Mouse (Mus musculus) MEL (cell line): ENCODE data around the gene Wdr3. TPM values are rescaled to one million over a fixed set of nuclear protein-coding genes. Genes with fewer than 3 reads are reported as not detected.

Experiments
- DNase-seq: peaks from one replicate; pipeline ENCODE4 v3.0.0; 2011; ENCODE audit warnings: low read depth, low spot score
- H3K27ac ChIP-seq: 2 replicates; pipeline ENCODE4 v1.5.1; 2012; ENCODE audit warnings: low read depth, mild to moderate bottlenecking, control low read depth, low read length, moderate library complexity; ENCODE audit not compliant: control insufficient read depth
- H3K27me3 ChIP-seq, 2 experiments: fragments of 150-350 bp in 1 of 2; sonication (generic) in 1 of 2; 2 replicates each; pipeline ENCODE4 v1.6.1; 2012; ENCODE audit warnings: low read length in 2 of 2, mild to moderate bottlenecking in 2 of 2, improper control_type of control experiment in 1 of 2, moderate library complexity in 1 of 2; ENCODE audit not compliant: insufficient read depth in 2 of 2, control insufficient read depth in 1 of 2
- H3K36me3 ChIP-seq, 2 experiments: 2 replicates each; pipeline ENCODE4 v1.6.1; 2012 to 2014; ENCODE audit warnings: low read length in 2 of 2, improper control_type of control experiment in 1 of 2, inconsistent platforms in 1 of 2, mild to moderate bottlenecking in 1 of 2; ENCODE audit not compliant: insufficient read depth in 2 of 2, control insufficient read depth in 1 of 2
- H3K4me1 ChIP-seq, 2 experiments: fragments of 150-350 bp in 1 of 2; sonication (generic) in 1 of 2; 2 replicates each; pipeline ENCODE4 v1.6.1; 2012; ENCODE audit warnings: low read length in 2 of 2, improper control_type of control experiment in 1 of 2, mild to moderate bottlenecking in 1 of 2; ENCODE audit not compliant: insufficient read depth in 2 of 2, control insufficient read depth in 1 of 2
- H3K4me3 ChIP-seq, 2 experiments: fragments of 150-350 bp in 1 of 2; sonication (generic) in 1 of 2; 2 replicates each; pipeline ENCODE4 v1.5.1; 2012; ENCODE audit warnings: low read depth in 2 of 2, low read length in 2 of 2, mild to moderate bottlenecking in 2 of 2, moderate library complexity in 2 of 2, control low read depth in 1 of 2, improper control_type of control experiment in 1 of 2; ENCODE audit not compliant: control insufficient read depth in 1 of 2, insufficient read depth in 1 of 2
- H3K79me2 ChIP-seq: 2 replicates; pipeline ENCODE4 v1.6.1; 2012; ENCODE audit warnings: mild to moderate bottlenecking, low read length, moderate library complexity; ENCODE audit not compliant: control insufficient read depth, poor library complexity, insufficient read depth
- H3K9ac ChIP-seq: 2 replicates; pipeline ENCODE4 v1.6.1; 2012; ENCODE audit warnings: low read depth, mild to moderate bottlenecking, control low read depth, low read length, moderate library complexity; ENCODE audit not compliant: control insufficient read depth, poor library complexity, severe bottlenecking
- H3K9me3 ChIP-seq: fragments of 150-350 bp; sonication (generic); replicated peaks from 2 replicates; pipeline ENCODE4 v1.6.1; 2012; ENCODE audit warnings: mild to moderate bottlenecking, low read length, improper control_type of control experiment, moderate library complexity; ENCODE audit not compliant: insufficient read depth
- BHLHE40 ChIP-seq: IDR thresholded peaks from 2 replicates; pipeline ENCODE4 v1.6.1; 2012; ENCODE audit warnings: low read depth, mild to moderate bottlenecking, inconsistent platforms, low read length, improper control_type of control experiment, borderline replicate concordance
- CHD2 ChIP-seq: IDR thresholded peaks from 2 replicates; pipeline ENCODE4 v1.6.1; 2011; ENCODE audit warnings: low read length, improper control_type of control experiment
- E2F4 ChIP-seq: IDR thresholded peaks from 2 replicates; pipeline ENCODE4 v1.6.1; 2011; ENCODE audit warnings: low read depth, low read length, improper control_type of control experiment, borderline replicate concordance
- ELF1 ChIP-seq: IDR thresholded peaks from 2 replicates; pipeline ENCODE4 v1.6.1; 2014; ENCODE audit warnings: low read depth, mild to moderate bottlenecking, inconsistent platforms, low read length, improper control_type of control experiment, moderate library complexity
- EP300 ChIP-seq, 2 experiments: IDR thresholded peaks; 2 replicates each; pipeline ENCODE4 v1.6.1; 2011; ENCODE audit warnings: improper control_type of control experiment in 2 of 2, low read length in 2 of 2, low read depth in 1 of 2, mild to moderate bottlenecking in 1 of 2
- GABPA ChIP-seq: IDR thresholded peaks from 2 replicates; pipeline ENCODE4 v1.6.1; 2012; ENCODE audit warnings: low read depth, mild to moderate bottlenecking, inconsistent platforms, low read length, improper control_type of control experiment, moderate library complexity
- HCFC1 ChIP-seq: IDR thresholded peaks from 2 replicates; pipeline ENCODE4 v1.6.1; 2012; ENCODE audit warnings: low read depth, mild to moderate bottlenecking, inconsistent platforms, low read length, improper control_type of control experiment, moderate library complexity
- JUND ChIP-seq: IDR thresholded peaks from 2 replicates; pipeline ENCODE4 v1.6.1; 2011; ENCODE audit warnings: low read depth, mild to moderate bottlenecking, improper control_type of control experiment, low read length
- KAT2A ChIP-seq: conservative IDR thresholded peaks from 2 replicates; pipeline ENCODE4 v1.6.1; 2012; ENCODE audit warnings: low read depth, low read length, improper control_type of control experiment, inconsistent platforms
- MAFK ChIP-seq: IDR thresholded peaks from 2 replicates; pipeline ENCODE4 v1.6.1; 2011; ENCODE audit warnings: low read depth, mild to moderate bottlenecking, low read length, improper control_type of control experiment, borderline replicate concordance
- MAX ChIP-seq: IDR thresholded peaks from 2 replicates; pipeline ENCODE4 v1.6.1; 2011; ENCODE audit warnings: low read length, improper control_type of control experiment
- MAZ ChIP-seq: IDR thresholded peaks from 2 replicates; pipeline ENCODE4 v1.6.1; 2012; ENCODE audit warnings: low read depth, mild to moderate bottlenecking, inconsistent platforms, low read length, improper control_type of control experiment
- MXI1 ChIP-seq: IDR thresholded peaks from 2 replicates; pipeline ENCODE4 v1.6.1; 2011; ENCODE audit warnings: mild to moderate bottlenecking, low read depth, low read length, improper control_type of control experiment
- MYB ChIP-seq: IDR thresholded peaks from 2 replicates; pipeline ENCODE4 v1.6.1; 2011; ENCODE audit warnings: mild to moderate bottlenecking, low read depth, low read length, improper control_type of control experiment
- MYC ChIP-seq: IDR thresholded peaks from 2 replicates; pipeline ENCODE4 v1.6.1; 2011; ENCODE audit warnings: low read depth, mild to moderate bottlenecking, low read length, improper control_type of control experiment, moderate library complexity
- NELFE ChIP-seq: IDR thresholded peaks from 2 replicates; pipeline ENCODE4 v1.6.1; 2011; ENCODE audit warnings: low read depth, low read length, improper control_type of control experiment
- NRF1 ChIP-seq: IDR thresholded peaks from 2 replicates; pipeline ENCODE4 v1.6.1; 2014; ENCODE audit warnings: low read depth, mild to moderate bottlenecking, inconsistent platforms, low read length, improper control_type of control experiment, moderate library complexity; ENCODE audit not compliant: poor library complexity, insufficient read depth, severe bottlenecking
- POLR2A ChIP-seq, 2 experiments: IDR thresholded peaks; 2 replicates each; pipeline ENCODE4 v1.6.1; 2011 to 2012; ENCODE audit warnings: low read length in 2 of 2, mild to moderate bottlenecking in 2 of 2, control low read depth in 1 of 2, improper control_type of control experiment in 1 of 2, low read depth in 1 of 2, moderate library complexity in 1 of 2; ENCODE audit not compliant: control insufficient read depth in 1 of 2, insufficient read depth in 1 of 2, poor library complexity in 1 of 2
- POLR2AphosphoS5 ChIP-seq: IDR thresholded peaks from 2 replicates; pipeline ENCODE4 v1.6.1; 2012; ENCODE audit warnings: low read depth, borderline replicate concordance, mild to moderate bottlenecking, inconsistent platforms, low read length, moderate library complexity, mixed read lengths
- TAL1 ChIP-seq: IDR thresholded peaks from 2 replicates; pipeline ENCODE4 v1.6.1; 2012; ENCODE audit warnings: mild to moderate bottlenecking, inconsistent platforms, low read length, moderate library complexity, mixed read lengths
- TBP ChIP-seq: IDR thresholded peaks from 2 replicates; pipeline ENCODE4 v1.8.0; 2011; ENCODE audit warnings: low read depth, low read length, improper control_type of control experiment
- UBTF ChIP-seq: IDR thresholded peaks from 2 replicates; pipeline ENCODE4 v1.6.1; 2012; ENCODE audit warnings: low read depth, mild to moderate bottlenecking, inconsistent platforms, low read length, improper control_type of control experiment, moderate library complexity, borderline replicate concordance; ENCODE audit not compliant: insufficient read depth
- USF1 ChIP-seq: IDR thresholded peaks from 2 replicates; pipeline ENCODE4 v1.6.1; 2014; ENCODE audit warnings: low read depth, mild to moderate bottlenecking, inconsistent platforms, low read length, improper control_type of control experiment, moderate library complexity
- ZNF384 ChIP-seq: IDR thresholded peaks from 2 replicates; pipeline ENCODE4 v1.6.1; 2012; ENCODE audit warnings: low read depth, mild to moderate bottlenecking, inconsistent platforms, low read length, improper control_type of control experiment
- polyA plus RNA-seq, 2 experiments: library from polyadenylated mRNA; stranded (reverse) in 1 of 2; unstranded in 1 of 2; fragments of >175 nt in 1 of 2; fragments of >200 nt in 1 of 2; gene quantifications; 2 replicates each; pipeline versions ENCODE4 v1.2.1 to v1.2.4; 2012; ENCODE audit warnings: low replicate concordance in 2 of 2, low read depth in 1 of 2; ENCODE audit not compliant: insufficient read length in 2 of 2, insufficient read depth in 1 of 2, missing spikeins in 1 of 2
- total RNA-seq: library from RNA; depleted of rRNA; stranded (reverse); fragments of 300-350 nt; gene quantifications from 2 replicates; pipeline ENCODE4 v1.2.3, GENCODE M21; 2012

Gene Wdr3
- total and polyA plus RNA-seq, 3 experiments, result 76.5 to 160 (median 123) TPM

- no peak for TF ChIP-seq GABPA
Observed at GRCm38 (mm10) chr3:100118681-100119080, 43.5 kb downstream of the Wdr3 start (continued).

- Histone ChIP-seq H3K4me1 (no peaks in the 10 kb centered on the region), H3K79me2 (no peaks in the 10 kb centered on the region), H3K36me3 (no peaks in the 10 kb centered on the region), H3K9ac (no peak overlapping the region), H3K4me3 (no peak overlapping the region)
- DNase-seq, result no peak
- TF ChIP-seq MAX (no peak), KAT2A (no peak), ELF1 (no peak), NELFE (no peak), MAZ (no peak), MYC (no peak), JUND (no peak), POLR2A (IDR thresholded peaks at IDR 0.05; ENCODE audit: control insufficient read depth in 1 of 2, insufficient read depth in 1 of 2, low read depth in 1 of 2, low read length in 2 of 2, poor library complexity in 1 of 2) (no peak), MYB (no peak), HCFC1 (no peak), UBTF (no peak), E2F4 (no peak), MXI1 (no peak), ZNF384 (no peak), GABPA (no peak), USF1 (no peak), TBP (no peak)
- TF ChIP-seq, all 39 proteins: peak for 0
- Histone ChIP-seq H3K9me3 (no peaks in the 10 kb centered on the region), H3K27me3 (no peaks in the 10 kb centered on the region), H3K27ac (no peak overlapping the region)
Observed at GRCm38 (mm10) chr3:100106736-100107135, 55.5 kb downstream of the Wdr3 start.

GRCm38 (mm10) chr3:100102386-100103092 is 59.7 kb downstream of the Wdr3 start:
- Histone ChIP-seq H3K27ac (no peak overlapping the region), H3K79me2 (no peaks in the 10 kb centered on the region)
- TF ChIP-seq MYB, result no peak
- TF ChIP-seq POLR2AphosphoS5, result no peak
- TF ChIP-seq EP300 (IDR thresholded peaks at IDR 0.05; ENCODE audit: low read depth in 1 of 2, low read length in 2 of 2), result no peak
- no peak for TF ChIP-seq BHLHE40
- TF ChIP-seq GABPA, result no peak
- TF ChIP-seq TAL1, result no peak
- TF ChIP-seq CHD2, result no peak
- no peak for TF ChIP-seq MAFK
- TF ChIP-seq NRF1, result no peak
- TF ChIP-seq, all 39 proteins: peak for 0
- Histone ChIP-seq H3K4me1 (no peaks in the 10 kb centered on the region), H3K4me3 (no peak overlapping the region), H3K27me3 (no peaks in the 10 kb centered on the region; a peak in 2 of 4 replicates), H3K36me3 (no peaks in the 10 kb centered on the region), H3K9me3 (no peaks in the 10 kb centered on the region), H3K9ac (no peak overlapping the region)
- DNase-seq, result no peak
